Mouse (Mus musculus) spleen, adult 2 months (tissue): Measurements from ENCODE around the gene Dpy19l1.

Experiments used
- CTCF ChIP-seq: fragments of 200-500 bp; IDR thresholded peaks from 2 replicates; pipeline ENCODE4 v1.5.1; 2011; ENCODE audit warnings: mild to moderate bottlenecking, inconsistent platforms; ENCODE audit not compliant: insufficient read depth, insufficient read length, insufficient replicate concordance; ENCODE audit errors: extremely low read depth
- POLR2A ChIP-seq: fragments of 200-500 bp; IDR thresholded peaks from 2 replicates; pipeline ENCODE4 v1.6.1; 2011; ENCODE audit warnings: low read depth, low read length, inconsistent platforms

DNA sequence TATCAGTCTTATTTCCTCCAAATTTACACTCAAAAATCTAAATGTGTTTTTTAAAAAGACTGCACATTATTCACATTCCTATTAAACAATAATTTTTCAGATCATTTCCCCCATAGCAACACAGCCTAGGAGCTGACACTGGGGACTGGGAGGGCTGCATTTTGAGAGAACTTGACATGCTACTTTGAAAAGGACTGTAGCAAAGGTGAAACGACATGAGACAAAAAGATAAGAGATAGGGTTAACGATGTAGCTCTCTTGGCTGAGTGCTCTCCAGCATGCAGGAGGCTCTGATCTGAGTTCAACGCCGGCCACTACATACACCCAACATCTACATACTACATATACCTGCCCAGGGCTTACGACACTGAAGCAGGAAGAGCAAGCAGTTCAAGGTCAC is 20.6 kb downstream of the Dpy19l1 start:
- TF ChIP-seq CTCF (no peak), POLR2A (no peak)
